Mouse (Mus musculus): ENCODE data around the gene Il1rl2.

Il1rl2 gene

DNA sequence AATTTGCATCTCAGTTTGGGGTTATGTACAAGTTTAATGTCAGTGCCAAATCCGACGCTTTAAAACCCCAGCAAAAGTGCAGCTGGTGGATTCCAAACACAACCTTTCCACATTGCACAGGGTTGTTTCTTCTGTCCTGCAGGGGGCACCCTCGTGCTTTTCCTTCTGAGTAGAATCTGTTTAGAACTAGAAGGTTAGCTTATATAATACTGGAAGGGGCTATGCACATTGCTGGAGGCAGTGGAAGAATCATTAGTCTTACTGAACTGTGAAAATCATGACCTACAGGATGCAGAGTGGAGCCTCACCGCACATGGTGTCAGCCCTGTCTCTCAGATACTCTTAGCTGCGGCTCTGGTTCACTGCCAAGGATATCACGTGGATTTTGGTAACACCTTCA lies 55.7 kb downstream of the Il1rl2 start:
- peak; percentile 81 for DNase-seq (ENCODE audit: low spot score)

DNA sequence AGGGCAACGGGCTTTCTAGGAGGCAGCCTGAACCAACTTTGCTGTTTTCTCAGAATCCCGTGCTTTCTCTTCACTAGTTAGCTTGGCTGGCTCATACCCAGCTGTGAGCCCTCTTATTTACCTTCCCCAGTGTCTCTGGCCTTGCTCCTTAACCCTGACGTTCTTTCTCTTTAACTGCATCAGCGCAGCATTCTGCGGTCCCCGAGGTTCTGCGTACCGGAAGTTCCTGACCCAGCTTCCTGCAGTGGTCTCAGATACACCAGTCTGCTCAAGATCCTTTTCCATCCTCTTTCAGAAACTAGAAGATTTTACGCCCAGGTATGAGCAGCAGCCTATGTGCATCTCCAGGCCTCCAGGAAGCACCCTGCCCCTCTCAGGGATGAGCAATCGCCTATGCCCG lies 56.6 kb downstream of the Il1rl2 start:
- DNase-seq (ENCODE audit: low spot score): no peak

DNA sequence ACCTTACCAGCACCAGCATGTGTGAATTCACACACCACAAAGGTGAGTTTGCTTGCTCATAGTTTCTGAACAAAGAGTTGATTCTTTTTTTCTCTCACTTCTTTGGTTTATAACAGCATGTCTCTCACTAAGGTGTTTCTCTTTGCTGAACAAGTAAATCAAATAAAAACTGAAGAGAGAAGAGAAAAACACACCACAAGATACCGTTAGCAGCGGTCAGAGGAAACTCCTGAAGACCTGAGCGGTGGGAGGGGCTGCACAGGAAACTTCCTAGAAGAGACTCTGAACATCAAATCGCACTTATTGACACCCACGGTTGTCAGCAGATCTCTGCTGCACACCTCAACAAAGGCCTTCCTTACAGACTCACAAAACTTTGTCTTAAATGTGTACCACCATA lies 58.4 kb downstream of the Il1rl2 start:
- no peak for DNase-seq (ENCODE audit: low spot score)

DNA sequence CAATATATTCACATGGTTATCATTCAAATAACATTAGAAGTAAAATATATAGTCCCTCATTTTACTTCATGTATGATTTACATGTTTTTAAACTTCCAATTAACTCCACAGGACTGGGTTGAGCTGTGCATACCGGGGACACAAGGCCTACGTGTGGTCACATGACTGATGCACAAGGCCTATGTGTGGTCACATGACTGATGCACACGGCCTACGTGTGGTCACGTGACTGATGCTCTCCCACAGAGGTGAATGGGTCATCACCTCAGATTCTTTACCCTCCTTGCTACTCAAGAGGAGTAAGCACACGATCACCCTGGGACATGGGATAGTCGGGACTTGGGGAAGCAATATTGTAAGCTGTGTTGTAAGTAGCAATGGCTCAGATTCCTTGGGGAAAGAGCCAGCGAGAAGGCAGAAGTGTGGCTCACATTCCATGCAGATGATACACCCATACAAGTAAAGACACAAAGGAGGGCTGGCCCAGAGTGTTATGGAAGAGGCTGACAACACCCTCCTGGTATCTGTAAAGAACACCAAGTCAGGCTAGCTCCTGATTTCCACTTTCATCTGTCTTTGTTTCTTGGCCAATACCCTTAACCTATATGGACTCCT lies 60.6 kb downstream of the Il1rl2 start:
- no peak for DNase-seq (ENCODE audit: low spot score)

DNA sequence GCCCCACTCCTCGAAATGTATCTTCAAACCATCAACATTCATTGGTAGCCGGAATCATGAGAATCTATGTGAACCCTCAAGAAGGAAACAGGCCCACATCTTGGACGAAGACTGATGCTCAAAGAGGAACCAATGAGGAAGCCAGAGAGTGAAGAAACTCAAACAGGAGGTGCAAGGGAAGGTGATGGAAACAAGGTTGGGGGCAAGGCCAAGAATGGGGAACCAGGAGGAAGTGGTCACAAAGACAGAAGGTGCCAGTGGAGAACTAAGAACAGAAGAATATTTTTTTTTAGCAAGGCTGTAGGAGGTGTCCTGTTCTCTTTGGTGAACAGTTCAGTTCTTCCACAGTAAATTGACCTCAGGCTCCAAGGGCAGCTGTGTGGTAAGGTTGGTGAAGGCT lies 67.0 kb downstream of the Il1rl2 start:
- no peak for DNase-seq (ENCODE audit: low spot score)

DNA sequence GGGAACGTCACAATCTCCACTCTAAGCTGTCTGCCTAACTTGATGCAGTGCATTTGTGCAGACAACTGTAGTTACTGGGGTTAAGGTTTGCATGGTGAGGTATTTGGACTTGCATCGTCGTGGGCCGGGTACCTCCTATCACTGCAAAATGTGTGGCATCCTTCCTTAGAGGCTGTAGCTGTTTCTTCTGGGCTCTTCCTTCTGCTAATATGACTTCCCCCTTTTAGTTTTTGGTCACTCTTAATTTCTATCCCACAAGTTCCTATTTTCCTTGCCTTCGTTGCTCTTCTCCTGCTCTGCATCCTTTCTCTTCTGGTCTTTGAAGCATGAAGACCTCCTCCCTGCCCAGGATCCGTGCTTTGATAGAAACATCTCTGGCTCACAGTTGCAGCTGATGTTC lies 68.1 kb downstream of the Il1rl2 start:
- DNase-seq (ENCODE audit: low spot score): no peak

DNA sequence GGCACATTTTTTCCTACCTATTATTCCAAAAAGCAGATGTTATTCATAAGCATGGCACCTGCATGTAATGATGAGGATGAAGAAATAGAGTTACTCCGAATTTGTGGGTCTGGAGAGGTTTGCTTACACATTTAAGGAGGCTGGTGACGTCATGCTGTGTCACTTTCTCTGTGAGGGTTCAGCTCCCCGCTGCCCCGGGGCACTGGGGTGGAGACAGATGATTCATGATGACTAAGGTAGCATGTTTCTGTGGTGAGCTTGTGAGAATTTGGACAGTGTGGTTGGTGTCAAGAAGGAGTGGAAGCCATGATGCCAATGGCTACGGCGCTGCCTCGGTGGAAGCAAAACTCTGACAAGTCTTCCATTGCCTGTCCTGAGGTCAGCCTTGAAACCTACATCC lies 68.8 kb downstream of the Il1rl2 start:
- no peak for DNase-seq (ENCODE audit: low spot score)

DNA sequence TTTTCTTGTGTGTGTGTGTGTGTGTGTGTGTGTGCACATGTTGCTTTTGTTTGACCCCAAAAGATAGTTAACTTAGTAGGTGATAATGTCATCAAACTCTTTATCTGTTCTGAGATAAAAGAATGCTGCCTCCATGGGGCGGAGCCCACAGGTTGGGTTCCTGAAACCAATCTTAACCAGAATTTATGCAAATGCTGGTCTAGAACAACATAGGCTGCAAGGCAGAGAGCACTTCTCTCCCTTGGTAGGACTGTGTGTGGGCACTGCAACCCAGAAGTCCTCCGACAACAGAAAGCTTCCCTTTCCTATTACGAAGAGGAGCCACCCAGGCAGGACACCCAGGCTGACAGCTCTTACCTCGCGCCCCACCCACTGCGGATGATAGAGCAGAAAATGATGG lies 75.2 kb downstream of the Il1rl2 start:
- DNase-seq (ENCODE audit: low spot score): no peak

DNA sequence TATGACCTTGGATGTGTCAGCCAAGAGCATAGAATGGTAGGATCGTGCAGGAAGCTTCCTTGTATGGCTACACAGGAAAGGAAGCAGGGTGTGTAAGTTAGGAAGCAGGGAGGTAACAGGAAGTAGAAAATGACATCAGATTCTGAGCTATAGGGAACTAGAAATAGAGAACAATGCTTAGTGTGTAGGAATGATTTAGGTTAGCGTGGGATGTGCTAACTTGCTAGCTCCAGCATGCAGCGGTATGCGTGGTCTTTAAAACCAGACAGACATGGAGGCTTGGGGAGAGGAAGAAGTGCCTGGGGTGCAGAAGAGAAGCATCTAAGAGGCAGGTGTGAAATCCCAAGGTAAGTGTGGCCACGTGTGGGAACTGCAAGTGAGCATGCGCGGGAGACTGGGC lies 80.3 kb downstream of the Il1rl2 start:
- no peak for DNase-seq (ENCODE audit: low spot score)

DNA sequence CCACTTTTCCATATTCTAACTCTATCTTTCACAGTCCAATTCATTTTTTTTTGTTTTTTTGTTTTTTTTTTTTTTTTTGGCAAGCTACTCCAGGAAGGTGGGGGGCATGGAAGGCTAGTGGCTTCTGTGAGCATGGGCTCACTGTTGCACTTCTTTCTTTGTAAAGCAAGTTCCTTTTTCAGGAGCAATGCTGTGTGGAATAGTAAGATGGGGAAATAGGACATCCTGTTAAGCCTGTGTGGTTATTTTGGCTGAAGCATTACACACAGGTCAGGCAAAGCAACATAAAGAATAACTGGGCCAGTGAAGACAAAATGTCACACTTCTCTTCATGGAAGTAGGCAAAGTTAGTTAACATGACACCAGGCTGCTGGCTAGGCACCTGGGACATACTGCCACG lies 85.5 kb downstream of the Il1rl2 start:
- DNase-seq (ENCODE audit: low spot score): no peak

DNA sequence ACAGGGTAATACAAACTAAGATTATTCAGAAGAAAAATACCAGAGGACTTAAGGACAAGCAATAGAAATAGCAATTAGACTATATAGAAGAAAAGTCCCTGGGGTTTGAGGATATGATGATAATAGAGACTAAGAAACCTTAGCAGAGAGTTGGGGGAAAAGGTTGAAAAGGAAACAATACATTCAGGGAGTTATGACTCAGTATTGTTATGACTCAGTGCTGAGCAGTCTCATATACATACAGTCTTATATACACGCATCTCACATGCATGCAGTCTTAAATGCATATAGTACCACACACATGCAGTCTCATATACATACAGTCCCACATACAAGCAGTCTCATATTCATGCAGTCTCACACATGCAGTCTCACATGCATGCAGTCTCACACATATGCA lies 88.6 kb downstream of the Il1rl2 start:
- DNase-seq (ENCODE audit: low spot score): no peak

DNA sequence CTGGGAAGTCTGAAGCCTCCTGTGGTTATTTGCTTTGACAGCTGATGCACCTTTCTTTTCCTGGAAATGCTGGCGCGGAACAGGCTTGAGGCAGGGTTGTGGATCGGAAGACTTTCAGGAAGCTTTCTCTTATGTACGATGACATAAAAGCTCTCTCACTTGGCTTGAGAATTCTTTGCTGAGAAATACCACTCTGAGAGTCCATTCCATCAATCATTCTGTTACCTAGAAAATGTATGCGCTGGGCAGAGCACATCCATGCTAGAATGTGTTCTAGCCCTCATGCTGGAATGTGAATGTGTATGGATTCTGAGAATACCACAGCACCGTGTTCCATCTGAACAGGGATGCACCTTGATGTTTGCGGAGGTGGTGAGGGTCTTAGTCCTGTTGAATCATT lies 89.9 kb downstream of the Il1rl2 start:
- DNase-seq (ENCODE audit: low spot score): no peak

DNA sequence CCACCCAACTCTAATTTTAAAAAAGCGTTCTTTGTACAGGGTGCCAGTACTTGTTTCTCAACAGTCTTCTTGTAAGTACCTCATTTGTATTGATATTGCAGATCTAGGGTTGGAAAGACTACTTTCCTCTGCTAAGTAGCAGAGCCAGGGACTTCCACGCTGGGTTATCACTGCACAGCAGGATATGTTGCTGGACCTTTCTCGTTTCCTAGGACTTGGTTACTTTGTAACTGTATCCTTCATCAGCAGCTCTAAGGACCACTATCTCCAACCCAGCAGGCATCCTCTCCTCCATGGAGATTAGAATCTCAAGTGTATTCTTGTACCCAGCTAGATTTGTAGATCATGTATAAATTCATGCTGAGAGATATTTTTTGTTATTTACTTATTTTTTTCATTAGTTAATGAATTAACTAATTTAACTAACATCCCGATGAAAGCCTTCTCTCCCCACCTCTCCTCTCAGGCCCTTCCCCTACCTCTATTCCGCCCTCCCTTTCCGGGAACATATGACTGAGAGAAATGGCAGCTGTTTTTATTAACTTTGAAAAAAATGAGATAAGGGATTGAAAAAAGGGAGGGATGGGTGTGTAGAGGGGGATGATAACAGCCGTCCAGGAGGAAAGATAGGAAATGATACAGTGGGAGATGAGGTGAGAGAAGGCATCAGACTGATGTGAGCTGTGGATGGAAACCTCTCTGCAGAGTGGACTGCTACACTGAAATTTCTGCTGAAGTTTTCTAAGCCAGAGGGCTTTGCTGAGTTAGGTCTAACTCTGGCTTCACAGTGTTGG lies 90.7 kb downstream of the Il1rl2 start:
- no peak for DNase-seq (ENCODE audit: low spot score)

DNA sequence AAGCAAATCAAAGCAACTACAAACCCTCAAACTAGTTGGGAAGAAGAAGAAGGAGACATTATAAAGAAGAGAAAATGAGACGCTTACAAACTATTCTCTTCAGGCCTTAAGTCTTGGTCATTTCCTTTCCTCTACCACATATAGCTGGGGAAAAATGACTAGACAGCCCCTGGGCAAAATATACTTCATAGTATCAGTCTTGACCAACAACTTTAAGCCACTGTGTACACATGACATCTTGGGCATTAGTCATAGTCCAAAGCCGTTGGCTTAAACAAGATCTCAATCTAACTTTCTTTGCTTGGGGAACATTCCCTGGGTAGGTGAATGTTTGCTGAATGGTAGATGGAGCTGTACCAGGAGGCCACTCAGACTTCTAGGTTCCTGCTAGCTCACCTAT lies 92.6 kb downstream of the Il1rl2 start:
- DNase-seq (ENCODE audit: low spot score): no peak
